Mouse (Mus musculus): ENCODE results near the gene D930007J09Rik. TPM values are rescaled to one million over a fixed set of nuclear protein-coding genes. Genes with fewer than 3 reads are reported as not detected.

D930007J09Rik gene
- total RNA-seq, 2 experiments from 2014 or later: not detected

DNA sequence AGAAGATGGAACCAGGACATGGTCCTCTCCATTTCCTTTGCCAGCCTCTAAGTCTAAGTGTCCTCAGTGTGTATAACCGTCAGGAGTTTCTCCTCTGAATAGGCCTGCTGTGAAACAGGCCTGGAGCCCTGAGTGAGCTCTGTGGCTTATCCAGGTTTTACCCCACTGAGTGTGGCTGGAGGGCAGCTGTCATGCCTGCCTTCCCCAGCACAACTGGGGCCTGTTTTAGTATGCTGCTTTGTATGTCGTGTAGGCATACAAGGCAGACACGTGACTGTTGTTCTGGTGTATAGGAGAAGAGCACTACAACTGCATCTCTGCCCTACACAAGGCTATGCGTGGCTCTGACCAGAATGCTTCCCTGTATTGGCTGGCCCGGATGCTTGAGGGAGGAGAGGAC, 17.3 kb upstream of the D930007J09Rik start:
- no peak for DNase-seq

DNA sequence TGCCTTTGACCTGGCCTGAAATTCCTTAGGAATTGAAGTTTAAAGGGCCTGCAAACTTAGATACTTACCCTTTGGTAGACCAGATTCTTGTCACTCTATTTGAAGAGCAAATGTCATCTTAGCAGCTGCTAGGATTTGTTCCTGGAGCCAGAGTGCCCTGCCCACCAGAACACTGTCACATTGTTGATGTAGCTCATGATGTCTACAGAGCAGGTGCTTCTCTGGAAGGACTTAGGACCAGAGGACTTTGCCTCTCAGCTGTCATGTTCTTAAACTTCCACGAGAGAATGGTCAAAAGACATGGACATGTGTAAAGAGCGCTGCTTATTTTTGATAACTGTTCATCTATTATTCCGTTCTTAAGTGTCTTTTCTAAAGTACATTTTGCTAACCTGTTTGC, 16.6 kb upstream of the D930007J09Rik start:
- DNase-seq: no peak

DNA sequence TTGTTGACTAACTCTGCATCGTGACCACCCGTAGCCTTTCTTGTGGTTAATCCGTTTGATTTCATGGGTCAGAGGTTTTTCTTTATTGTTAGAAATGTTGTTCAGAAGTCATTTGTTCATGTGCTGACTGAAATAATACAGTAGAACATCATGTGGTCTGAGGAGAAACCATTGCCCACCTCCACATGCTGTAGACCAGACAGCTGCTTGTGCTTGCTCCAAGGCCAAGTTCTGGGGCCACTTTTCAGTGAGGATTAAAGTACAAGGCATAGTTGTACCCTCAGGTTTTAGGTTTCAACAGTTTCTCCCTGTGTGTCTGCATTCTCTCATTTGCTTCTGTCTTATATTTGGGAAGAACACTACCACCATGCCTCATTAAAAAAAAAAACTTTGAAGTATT, 5.0 kb upstream of the D930007J09Rik start:
- DNase-seq: no peak

DNA sequence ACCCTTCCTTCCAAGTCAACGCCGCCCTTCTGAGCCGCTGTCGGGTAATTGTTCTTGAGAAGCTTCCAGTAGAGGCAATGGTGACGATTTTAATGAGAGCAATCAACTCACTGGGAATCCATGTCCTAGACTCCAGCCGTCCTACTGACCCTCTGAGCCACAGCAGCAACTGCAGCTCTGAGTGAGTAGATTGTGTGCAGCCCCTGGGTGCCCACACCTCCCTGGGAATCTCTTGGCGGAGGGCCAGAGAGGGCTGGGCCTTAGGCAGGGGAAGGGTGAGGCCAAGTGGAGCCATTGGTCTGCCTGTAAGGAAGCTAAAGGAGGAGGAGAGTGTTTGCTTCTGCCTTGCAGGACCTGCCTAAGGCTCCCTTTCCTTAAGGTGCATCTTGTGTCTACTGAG, 4.2 kb upstream of the D930007J09Rik start:
- peak; percentile 23 for DNase-seq

DNA sequence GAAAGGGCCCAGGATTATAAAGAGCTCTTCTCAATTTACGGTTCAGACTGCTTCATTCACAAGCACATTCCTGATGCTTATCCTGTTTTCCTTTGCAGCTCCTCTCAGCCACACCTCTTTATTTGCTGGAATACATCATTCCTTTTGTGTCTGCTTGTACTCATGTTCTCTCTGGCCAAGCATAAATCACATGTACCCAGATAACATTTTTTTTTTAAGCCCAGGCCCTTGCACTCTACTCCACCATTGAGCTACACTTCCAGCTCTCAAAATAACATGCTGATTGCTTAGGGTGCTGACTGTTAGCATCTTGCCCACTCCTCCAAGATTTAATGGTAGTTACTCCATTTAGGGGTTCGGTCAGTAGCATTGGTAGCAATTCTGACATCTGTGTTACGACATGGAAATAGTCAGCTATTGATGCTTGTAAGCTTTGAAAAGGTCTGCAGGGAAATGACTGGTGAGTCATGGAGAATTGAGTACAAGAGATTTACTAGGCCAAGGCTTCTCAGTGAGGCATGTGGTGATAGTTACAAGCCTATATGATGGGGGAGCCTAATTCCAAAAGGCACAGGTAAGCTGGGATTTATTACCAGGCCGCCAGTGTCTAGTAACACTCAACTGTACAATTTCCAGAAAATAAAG, 1.2 kb upstream of the D930007J09Rik start:
- DNase-seq: no peak

DNA sequence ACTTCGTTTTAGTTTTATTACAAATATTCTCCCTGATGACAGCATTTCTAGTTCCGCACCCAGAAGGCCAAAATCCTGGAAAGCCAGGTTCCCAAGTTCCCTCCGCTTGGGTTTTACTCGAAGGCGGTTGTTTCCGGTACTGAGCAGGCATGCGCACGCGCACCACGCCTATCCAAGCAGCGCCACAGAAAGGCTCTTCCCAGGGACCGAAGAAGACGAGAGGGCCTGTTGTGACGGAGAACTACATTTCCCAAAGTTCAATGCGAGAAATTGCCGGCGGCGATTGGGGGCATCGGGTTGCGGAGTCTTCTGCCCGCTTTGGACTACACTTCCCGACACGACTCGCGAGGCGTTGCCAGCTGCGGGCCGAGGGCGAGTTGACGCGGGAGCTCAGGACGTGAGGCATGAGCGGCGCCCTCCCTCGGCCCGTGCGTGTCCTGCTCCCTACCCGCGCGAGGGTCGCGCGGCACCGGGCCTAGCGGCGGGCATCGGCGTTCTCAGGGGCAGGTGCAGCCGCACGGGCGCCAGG, 892 bp downstream of the D930007J09Rik start, which contains the start of gene Wrnip1:
Gene Wrnip1 (plus strand): TSS at position 346 of the 529 bp plus-strand sequence.
- DNase-seq: peak; percentile 95

DNA sequence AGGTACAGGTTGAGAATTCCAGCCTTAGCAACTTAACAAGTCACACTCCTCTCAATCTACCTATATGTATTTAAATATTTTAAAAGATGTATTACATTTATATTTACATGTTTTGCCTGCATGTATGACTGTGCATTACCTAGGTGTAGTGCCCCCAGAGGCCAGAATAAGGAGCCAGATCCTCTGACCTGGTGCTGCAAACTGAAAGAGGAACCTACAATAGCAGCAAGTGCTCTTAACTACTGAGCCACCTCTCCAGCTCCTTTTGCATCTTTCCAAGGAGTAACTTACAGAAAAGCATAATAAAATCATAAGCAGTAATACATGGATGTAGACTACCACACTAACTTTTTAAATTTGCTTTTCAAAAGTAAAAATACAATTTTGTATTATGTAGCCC, 1.8 kb downstream of the D930007J09Rik start:
- DNase-seq: no peak

DNA sequence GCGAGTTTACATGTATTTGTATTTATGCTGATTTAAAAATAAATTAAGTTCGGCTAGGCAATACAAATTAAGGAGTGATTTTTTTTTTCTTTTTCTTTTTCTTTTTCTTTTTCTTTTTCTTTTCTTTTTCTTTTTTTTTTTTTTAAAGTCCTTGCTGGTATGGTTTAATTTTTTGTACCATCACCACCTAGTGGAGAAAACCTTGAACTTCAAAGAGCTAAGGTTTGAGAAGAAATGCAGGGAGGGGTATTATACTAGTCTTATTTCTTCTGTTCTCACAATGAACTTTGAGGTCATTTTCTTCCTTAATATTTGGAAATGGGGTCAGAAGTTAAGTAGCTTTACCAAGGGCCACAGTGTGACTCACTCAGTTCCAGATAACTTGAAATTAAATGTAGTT, 3.5 kb downstream of the D930007J09Rik start:
- DNase-seq: no peak

DNA sequence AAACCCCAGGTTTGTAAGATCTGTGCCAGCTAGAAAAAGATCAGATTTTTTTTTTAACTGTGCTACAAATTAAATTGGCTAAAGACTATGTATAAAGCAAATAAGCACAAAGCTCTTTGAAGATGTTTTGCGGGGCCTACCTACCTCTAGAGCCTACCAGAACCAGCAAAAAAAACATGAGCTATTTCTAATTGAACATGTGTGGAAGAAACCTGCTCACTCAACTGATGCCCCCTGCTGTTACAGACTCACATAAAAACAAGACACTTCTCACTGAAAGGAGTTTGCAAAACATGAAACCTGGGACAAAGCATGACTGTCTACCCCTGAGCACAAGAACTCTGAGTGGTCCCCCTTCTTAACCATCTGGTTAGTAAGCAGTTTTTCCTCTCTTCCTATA, 5.6 kb downstream of the D930007J09Rik start:
- DNase-seq: no peak

DNA sequence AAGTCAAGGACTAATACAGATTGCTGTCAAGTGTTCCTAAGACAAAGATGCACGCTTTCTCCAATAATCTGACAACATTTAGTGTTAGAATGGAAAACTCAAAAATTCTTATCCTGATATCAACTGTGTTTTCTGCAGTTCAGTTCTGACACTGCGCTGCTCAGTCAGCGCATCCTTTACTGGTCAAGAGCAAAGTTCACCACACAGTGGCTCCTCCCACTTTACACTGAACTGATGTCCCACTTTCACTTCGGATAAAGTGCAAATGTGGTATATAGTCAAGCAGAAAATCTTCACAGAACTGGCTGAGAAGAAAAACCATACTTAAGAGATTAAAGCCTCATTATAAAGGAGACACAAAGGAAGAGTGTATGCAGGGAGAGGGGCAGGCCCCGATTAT, 7.5 kb downstream of the D930007J09Rik start:
- DNase-seq: no peak

DNA sequence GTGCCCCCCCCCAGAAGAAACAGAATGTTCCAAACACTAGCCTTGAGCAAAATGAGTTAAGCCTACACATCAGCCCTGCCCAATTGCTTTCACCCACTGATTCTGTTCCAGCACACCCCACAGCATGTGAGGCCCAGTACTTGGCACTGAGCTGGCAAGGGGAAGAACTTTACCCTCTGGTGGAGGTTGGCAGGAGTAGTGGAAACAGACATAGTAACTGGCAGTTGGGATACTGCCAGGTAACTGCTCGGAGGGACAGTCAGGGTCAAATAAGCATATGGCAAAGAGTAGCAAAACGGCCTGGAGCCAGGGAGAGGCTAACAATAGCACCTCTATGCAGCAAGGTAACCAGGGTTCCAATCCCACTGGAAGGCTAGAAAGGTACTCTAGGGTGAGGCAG, 8.0 kb downstream of the D930007J09Rik start:
- peak; percentile 69 for DNase-seq

DNA sequence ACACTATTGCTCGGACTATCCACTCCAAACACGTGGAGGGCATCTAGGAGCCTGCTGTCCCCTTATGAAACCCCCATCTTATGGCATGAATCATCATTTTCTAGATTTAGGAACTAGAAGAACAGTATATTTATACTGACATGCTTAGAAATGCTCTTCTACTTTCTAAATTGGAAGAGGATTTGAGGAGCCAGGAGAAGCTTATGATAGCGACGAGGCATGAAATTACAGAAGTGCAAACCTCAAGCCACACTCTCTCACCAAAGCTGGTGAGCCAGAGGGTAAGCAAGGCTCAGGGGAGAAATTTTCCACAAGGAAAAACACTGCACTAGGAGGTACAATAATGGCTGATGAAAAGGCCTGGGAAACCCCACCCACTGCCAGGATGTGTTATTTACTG, 12.9 kb downstream of the D930007J09Rik start:
- DNase-seq: no peak

DNA sequence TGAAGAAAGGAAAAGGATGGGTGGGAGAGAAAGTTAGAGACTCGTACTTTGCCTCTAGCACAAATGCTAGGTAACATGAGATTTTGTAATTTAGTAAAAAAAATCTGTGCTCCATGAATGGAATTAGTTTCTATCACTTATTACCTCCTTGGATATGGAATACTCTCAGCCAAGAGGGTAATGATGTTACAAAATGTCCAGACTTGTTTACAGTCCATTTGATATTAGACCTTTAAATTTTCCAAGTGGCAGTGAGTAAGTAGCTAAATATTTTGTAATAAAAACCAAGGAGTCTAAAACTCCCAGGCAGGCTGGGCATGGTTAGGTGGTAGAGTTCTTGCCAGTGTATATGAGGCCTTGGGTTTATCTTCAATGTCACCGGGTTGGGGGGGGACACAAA, 15.1 kb downstream of the D930007J09Rik start:
- DNase-seq: no peak

DNA sequence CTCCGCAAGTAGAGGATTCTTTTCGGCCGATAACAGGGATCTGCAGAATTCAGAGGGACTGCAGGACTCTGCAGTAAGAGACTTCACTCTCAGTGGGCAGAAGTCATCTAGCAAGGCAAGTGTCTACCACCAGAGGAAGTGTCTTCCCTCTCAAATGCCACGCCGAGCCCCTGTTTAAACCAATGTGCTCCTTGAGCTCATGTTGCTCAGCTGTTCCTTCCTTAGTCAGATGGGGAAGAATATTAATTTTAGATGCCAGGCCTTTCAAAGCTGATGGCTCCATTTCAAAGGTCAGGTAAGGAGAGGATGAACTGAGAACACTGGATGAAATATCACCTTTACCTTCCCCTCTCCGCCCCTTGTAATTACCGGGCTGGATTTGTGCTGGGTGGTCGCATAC, 18.8 kb downstream of the D930007J09Rik start, which contains the start of gene Mylk4:
Gene Mylk4 (minus strand): TSS at position 139 of the 400 bp plus-strand sequence.
- no peak for DNase-seq

DNA sequence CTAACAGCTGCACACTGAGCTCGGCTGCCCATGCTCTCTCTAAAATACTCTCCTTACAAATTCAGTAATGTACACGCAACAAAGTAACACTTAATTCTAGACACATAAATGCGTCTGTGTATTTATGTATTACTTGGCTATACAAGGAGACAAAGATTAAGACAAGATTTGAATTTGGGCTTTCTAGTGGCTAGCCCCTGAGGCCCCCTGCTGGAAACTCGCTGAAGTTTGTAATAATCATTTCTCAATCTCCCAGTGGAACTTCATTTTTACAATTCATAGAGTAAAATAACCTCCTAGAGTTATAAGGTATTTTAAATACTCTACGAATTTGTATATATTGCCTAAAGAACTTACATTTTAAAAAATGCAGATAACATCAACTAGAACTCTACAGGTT, 19.6 kb downstream of the D930007J09Rik start:
- DNase-seq: peak; percentile 24

DNA sequence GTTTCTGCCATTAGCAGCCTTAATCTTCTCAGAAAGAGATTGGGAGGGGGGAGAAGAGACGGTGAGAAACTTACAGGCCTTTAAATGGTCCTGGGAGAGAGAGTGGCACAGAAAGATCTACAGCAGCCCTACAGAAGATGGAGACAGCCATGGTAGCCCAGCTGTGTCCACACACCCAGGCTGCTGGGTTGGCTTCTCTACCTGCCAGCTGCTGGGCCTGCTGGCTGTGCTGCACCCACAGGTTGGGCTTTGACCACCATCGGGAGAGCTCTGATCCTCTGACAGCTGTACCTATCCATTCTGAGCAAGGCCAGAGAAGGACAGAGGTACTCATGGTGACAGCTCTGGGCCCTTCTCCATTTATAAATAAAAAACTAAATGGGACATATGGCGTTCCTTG, 23.8 kb downstream of the D930007J09Rik start:
- DNase-seq: no peak

DNA sequence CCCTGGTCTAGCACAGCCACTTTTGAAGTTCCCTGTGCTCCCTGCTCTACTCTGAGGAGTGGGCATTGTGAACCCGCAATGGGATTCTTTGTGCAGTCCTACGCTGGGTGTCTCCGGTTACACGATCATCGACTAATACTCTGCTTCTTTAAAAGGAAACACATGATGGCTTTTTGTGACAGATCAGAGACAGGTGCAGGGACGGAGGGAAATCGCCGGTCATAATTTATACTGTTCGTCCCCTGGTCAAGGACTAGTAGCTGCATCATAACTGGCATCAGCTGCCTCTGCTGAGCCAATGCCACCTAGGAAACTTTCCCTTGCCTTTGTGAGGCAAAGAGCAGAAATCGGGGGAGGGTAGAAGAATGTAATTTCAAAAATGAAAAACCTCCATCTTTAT, 26.3 kb downstream of the D930007J09Rik start:
- peak; percentile 20 for DNase-seq

DNA sequence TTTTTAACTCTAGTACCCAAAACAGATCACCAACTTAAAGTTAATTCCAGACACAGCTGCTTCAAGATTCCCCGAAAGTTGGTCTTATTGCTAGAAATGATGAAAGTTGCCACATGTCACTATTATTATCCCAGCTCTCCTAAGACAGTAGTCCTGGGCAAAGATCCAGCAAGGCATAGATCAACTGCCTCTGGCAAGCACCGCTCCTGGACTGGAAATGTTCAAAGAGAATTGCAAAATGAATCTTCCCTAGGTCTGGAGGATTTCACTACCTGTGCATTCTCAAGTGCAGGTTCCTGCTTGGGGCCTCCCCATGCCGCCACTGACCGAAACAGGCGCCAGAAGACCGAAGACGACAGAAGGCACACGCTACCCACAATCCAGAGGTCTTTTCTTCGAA, 26.8 kb downstream of the D930007J09Rik start:
- DNase-seq: peak; percentile 65

DNA sequence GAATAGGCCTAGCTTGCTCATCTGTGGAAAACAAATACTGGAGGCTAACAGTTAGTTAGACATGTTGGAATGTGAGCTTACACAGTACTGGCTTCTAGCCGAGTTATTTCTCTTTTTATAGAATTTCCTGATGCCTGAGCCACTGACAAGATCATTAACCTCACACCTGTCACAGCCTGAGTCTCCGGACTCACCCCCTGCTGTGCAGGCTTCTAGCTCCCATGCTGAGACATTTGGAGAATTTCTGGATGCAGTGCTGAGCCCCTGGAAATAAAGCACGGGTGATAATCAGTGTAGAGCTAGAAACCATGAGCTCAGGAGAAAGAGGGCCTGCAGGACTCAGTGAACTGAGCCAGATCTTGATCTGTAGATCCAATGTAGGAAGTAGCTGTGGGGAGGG, 32.7 kb downstream of the D930007J09Rik start:
- no peak for DNase-seq

DNA sequence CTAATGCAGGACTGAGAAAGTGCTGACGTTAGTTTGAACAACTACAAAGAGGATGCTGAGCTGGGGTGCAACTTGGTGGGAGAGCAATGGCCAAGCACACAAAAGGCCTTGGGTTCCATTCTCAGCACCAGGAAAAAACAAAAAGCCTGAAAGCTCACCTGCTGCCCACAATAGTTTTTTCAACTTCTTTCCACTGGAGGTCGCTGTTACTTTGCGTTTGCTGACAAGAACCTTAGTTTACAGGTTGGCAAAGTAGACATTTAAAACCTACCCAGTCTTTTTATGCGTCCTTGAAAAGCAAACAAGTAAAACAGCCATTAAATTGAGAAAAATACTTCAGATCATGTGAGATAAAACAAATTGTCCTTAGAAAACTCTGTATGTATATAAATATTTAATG, 34.5 kb downstream of the D930007J09Rik start:
- peak; percentile 58 for DNase-seq

DNA sequence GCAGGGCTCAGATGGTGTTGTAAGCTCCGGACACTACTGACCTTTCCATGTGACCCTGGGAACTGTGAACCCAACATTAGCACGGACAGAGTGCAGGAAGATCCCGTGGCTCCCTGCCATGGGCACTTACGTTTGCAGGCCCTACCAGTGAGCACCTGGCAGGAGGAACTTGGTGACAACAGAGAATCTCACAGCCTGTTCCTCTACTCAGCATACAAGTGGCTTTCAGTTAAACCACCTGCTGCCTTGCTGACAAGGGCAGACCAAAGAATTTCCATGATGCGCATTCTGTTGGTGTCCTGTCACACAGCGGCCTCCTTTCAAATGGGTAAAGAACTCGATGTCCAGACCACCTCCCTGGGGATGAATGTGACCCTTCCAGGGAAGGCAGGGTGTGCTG, 38.2 kb downstream of the D930007J09Rik start:
- peak; percentile 15 for DNase-seq

DNA sequence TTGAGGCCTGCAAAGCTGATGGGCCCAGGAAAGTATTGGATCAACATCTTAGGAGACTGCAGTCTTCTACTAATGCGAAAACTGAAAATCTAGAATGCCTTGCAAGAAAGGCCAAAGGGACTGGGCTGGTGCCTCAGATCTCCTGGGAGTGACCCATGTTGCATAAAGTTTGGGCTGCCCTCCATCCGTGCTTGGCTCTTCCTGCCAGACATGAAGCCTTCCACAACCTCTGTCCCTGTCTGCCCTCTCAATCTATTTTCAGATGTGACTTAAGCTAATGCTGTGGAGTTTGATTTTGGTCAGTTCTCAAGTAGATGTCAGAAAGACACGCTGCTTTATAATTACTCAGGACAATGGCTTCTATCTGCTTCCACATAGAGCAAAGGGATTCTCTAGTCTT, 39.5 kb downstream of the D930007J09Rik start:
- DNase-seq: peak; percentile 70

DNA sequence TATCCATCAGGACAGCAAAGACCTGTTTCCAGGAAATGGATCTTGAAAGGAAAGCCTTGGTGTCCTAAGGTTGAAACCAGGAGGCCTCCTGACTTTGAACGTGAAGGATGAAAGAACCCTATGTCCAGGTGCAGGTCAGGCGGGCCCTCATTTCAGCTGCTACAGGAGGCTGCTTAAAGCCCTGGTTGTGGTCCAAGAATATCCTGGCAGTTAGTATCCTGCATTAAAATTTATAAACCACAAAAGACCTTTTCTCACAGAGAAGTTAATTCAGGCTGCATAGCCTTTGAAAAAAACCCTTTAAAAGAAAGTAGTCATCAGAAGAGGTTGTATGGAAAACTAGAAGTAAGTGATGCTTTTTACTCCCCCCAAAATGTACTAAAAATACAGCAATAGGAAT, 41.9 kb downstream of the D930007J09Rik start:
- DNase-seq: no peak

DNA sequence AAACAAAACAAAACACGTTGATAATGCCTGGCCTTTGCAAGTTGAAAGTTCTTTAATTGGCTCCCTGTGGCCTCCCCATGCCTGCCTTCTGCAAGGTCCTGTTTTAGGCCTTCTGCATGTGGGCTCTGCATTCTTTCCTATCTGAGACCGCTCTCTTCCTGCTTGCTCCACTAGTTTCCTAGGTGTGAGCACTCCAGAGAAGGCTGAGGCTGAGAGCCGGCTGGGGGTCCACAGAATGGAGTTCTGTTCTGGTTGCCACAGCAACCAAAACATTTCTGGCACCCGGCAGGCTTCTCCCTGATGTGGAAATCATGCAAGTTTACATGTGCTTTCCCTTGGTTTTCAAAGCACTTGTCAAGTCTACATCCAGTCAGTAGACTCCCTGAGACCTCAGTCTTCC, 43.6 kb downstream of the D930007J09Rik start:
- no peak for DNase-seq

Data from adrenal gland, postnatal 10 days (tissue).